Mouse (Mus musculus): ENCODE measurements around the gene Acrbp. TPM values are rescaled to one million over a fixed set of nuclear protein-coding genes. Genes with fewer than 3 reads are reported as not detected.

Gene Acrbp
- total and polyA plus RNA-seq, 2 experiments from 2014 or later: 10.5 to 12.2 TPM

GRCm38 (mm10) chr6:125039533-125040153, 9.8 kb upstream of the Acrbp start, which contains the start of gene Ing4:
Gene Ing4 (plus strand): TSS chr6:125039760.
- Histone ChIP-seq H3K4me1 (ENCODE audit: insufficient read depth, low read length) (0 out of 2 replicates have a peak, but pooled peaks cover 5% of the 10 kb centered on the region), H3K27me3 (ENCODE audit: insufficient read depth, low read length) (no peaks in the 10 kb centered on the region), H3K4me3 (ENCODE audit: low read length) (peak within 1 kb of the TSS; percentile 78), H3K36me3 (ENCODE audit: insufficient read depth, low read length) (peaks cover 32% of the 10 kb centered on the region), H3K4me2 (ENCODE audit: low read depth, low read length) (peak within 1 kb of the TSS; percentile 90), H3K27ac (peak within 1 kb of the TSS; percentile 79), H3K9ac (replicated peaks; ENCODE audit: low read length) (peak within 1 kb of the TSS; percentile 60), H3K9me3 (ENCODE audit: low read length) (no peaks in the 10 kb centered on the region)
- TF ChIP-seq CTCF (IDR thresholded peaks at IDR 0.05; ENCODE audit: low read depth): no peak
- DNase-seq (ENCODE audit: low spot score) (peak; percentile 99), ATAC-seq (peak; percentile 98)
- WGBS: under 1% methylated on average over 26 of the region's 26 CpGs

GRCm38 (mm10) chr6:125040221-125040620, 9.3 kb upstream of the Acrbp start:
- peak overlapping the region; percentile 90 for H3K4me2 ChIP-seq (ENCODE audit: low read depth, low read length)
- peak overlapping the region; percentile 78 for H3K4me3 ChIP-seq (ENCODE audit: low read length)
- no peaks in the 10 kb centered on the region for H3K27me3 ChIP-seq (ENCODE audit: insufficient read depth, low read length)
- 27% methylated on average over 7 of the region's 7 CpGs for WGBS
- H3K27ac ChIP-seq: peak overlapping the region; percentile 79; the same call in 1 of the 2 replicates
- H3K36me3 ChIP-seq (ENCODE audit: insufficient read depth, low read length): peaks cover 29% of the 10 kb centered on the region
- 0 out of 2 replicates have a peak, but pooled peaks cover 5% of the 10 kb centered on the region for H3K4me1 ChIP-seq (ENCODE audit: insufficient read depth, low read length)
- peak overlapping the region; percentile 60 for H3K9ac ChIP-seq (replicated peaks; ENCODE audit: low read length)
- DNase-seq (ENCODE audit: low spot score) (no peak), ATAC-seq (no peak)
- TF ChIP-seq CTCF (IDR thresholded peaks at IDR 0.05; ENCODE audit: low read depth): no peak
- no peaks in the 10 kb centered on the region for H3K9me3 ChIP-seq (ENCODE audit: low read length)

- Histone ChIP-seq H3K4me1 (ENCODE audit: insufficient read depth, low read length) (0 out of 2 replicates have a peak, but pooled peaks cover 5% of the 10 kb centered on the region), H3K9me3 (ENCODE audit: low read length) (no peaks in the 10 kb centered on the region), H3K27me3 (ENCODE audit: insufficient read depth, low read length) (no peaks in the 10 kb centered on the region), H3K9ac (replicated peaks; ENCODE audit: low read length) (no peak overlapping the region), H3K4me2 (ENCODE audit: low read depth, low read length) (no peak overlapping the region), H3K27ac (no peak overlapping the region), H3K4me3 (ENCODE audit: low read length) (no peak overlapping the region), H3K36me3 (ENCODE audit: insufficient read depth, low read length) (peaks cover 26% of the 10 kb centered on the region)
- no peak for TF ChIP-seq CTCF (IDR thresholded peaks at IDR 0.05; ENCODE audit: low read depth)
- WGBS: 91% methylated on average over 7 of the region's 7 CpGs
- ATAC-seq: no peak
- DNase-seq (ENCODE audit: low spot score): no peak
Measured at GRCm38 (mm10) chr6:125041047-125041446, 8.4 kb upstream of the Acrbp start.

DNA sequence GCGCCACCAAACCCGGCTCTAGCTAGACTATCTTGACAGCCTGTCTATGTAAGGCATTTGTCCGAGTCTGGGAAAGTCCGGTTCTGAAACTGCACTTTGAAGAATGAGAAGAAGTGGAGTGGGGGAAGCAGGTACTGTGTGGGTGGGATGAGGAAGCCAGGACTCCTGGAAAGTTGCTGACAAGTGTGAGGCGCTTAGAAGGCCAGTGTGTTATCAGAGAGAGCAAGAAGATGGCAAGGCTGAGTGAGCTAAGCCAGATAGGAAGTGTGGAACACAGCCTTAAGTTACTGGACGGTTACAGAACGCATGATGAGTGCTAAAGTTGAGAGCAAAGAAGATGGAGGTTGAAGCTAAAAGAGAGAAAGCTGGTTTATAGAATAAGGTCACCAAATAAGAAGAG, 7.4 kb upstream of the Acrbp start:
- Histone ChIP-seq H3K4me2 (ENCODE audit: low read depth, low read length) (no peak overlapping the region), H3K9me3 (ENCODE audit: low read length) (no peaks in the 10 kb centered on the region), H3K9ac (replicated peaks; ENCODE audit: low read length) (no peak overlapping the region), H3K27me3 (ENCODE audit: insufficient read depth, low read length) (no peaks in the 10 kb centered on the region), H3K27ac (no peak overlapping the region), H3K36me3 (ENCODE audit: insufficient read depth, low read length) (peaks cover 22% of the 10 kb centered on the region), H3K4me1 (ENCODE audit: insufficient read depth, low read length) (0 out of 2 replicates have a peak, but pooled peaks cover 5% of the 10 kb centered on the region), H3K4me3 (ENCODE audit: low read length) (no peak overlapping the region)
- 96% methylated on average over 7 of the region's 7 CpGs for WGBS
- ATAC-seq: no peak
- TF ChIP-seq CTCF (IDR thresholded peaks at IDR 0.05; ENCODE audit: low read depth): no peak
- no peak for DNase-seq (ENCODE audit: low spot score)

GRCm38 (mm10) chr6:125046691-125047090, 2.8 kb upstream of the Acrbp start:
- Histone ChIP-seq H3K9ac (replicated peaks; ENCODE audit: low read length) (no peak overlapping the region), H3K4me2 (ENCODE audit: low read depth, low read length) (no peak overlapping the region), H3K9me3 (ENCODE audit: low read length) (no peaks in the 10 kb centered on the region), H3K27me3 (ENCODE audit: insufficient read depth, low read length) (no peaks in the 10 kb centered on the region), H3K36me3 (ENCODE audit: insufficient read depth, low read length) (peaks cover 49% of the 10 kb centered on the region), H3K4me1 (ENCODE audit: insufficient read depth, low read length) (no peaks in the 10 kb centered on the region), H3K27ac (no peak overlapping the region), H3K4me3 (ENCODE audit: low read length) (no peak overlapping the region)
- DNase-seq (ENCODE audit: low spot score): peak; percentile 92
- WGBS: 26% methylated on average over 5 of the region's 5 CpGs
- peak; percentile 96 for TF ChIP-seq CTCF (IDR thresholded peaks at IDR 0.05; ENCODE audit: low read depth)
- ATAC-seq: peak; percentile 79

DNA sequence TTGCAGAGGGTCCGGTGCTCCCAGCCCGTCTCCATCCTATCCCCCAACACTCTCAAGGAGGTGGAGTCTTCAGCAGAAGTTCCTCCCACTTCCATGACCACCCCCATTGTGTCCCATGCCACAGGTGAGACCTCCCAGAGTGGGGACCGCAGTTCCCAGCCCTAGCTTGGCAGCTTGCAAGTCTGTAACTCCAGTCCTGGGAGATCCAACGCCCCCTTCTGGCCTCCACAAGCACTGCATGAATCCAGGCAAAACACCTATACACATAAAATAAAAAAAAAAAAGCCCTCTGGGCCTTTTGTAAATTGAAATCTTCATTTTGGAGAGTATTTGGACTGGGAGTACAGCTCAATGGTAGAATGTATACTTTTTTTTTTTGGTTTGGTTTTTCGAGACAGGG, 1.7 kb downstream of the Acrbp start:
- no peak for DNase-seq (ENCODE audit: low spot score)
- 66% methylated on average over 5 of the region's 5 CpGs for WGBS
- H3K36me3 ChIP-seq (ENCODE audit: insufficient read depth, low read length): peaks cover 40% of the 10 kb centered on the region; the same call in 1 of the 2 replicates

DNA sequence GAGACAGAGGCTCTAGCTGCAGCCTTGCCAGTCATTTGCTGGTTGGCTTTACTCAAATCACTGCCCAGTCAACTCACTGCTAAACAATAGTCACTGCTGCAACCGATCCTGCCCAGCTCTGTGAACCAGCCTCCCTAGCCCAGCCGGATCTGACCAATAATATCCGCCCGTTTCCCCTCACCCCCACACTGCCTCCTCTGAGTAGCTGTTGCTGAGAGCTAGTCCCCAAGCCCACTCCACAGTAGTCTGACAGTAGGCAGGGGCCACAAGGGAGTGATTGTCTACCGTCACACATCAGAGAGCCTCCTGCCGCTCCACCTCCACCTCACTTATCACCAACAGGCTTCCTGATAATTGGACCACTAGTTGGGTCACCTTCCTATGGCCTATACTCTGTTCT, 12.0 kb downstream of the Acrbp start:
- Histone ChIP-seq H3K27ac (no peak overlapping the region), H3K4me3 (ENCODE audit: low read length) (no peak overlapping the region), H3K27me3 (ENCODE audit: insufficient read depth, low read length) (no peaks in the 10 kb centered on the region), H3K9me3 (ENCODE audit: low read length) (no peaks in the 10 kb centered on the region), H3K36me3 (ENCODE audit: insufficient read depth, low read length) (no peaks in the 10 kb centered on the region), H3K4me2 (ENCODE audit: low read depth, low read length) (no peak overlapping the region), H3K9ac (replicated peaks; ENCODE audit: low read length) (no peak overlapping the region), H3K4me1 (ENCODE audit: insufficient read depth, low read length) (no peaks in the 10 kb centered on the region)
- ATAC-seq: peak; percentile 73
- DNase-seq (ENCODE audit: low spot score): no peak
- TF ChIP-seq CTCF (IDR thresholded peaks at IDR 0.05; ENCODE audit: low read depth): no peak
- 30% methylated on average over 6 of the region's 6 CpGs for WGBS

More for the DNA sequence above, 1.7 kb downstream of the Acrbp start:
- no peak overlapping the region for H3K4me3 ChIP-seq (ENCODE audit: low read length)
- no peak overlapping the region for H3K4me2 ChIP-seq (ENCODE audit: low read depth, low read length)
- peak; percentile 48 for TF ChIP-seq CTCF (IDR thresholded peaks at IDR 0.05; ENCODE audit: low read depth)
- H3K9ac ChIP-seq (replicated peaks; ENCODE audit: low read length): no peak overlapping the region
- no peaks in the 10 kb centered on the region for H3K4me1 ChIP-seq (ENCODE audit: insufficient read depth, low read length)
- H3K27me3 ChIP-seq (ENCODE audit: insufficient read depth, low read length): no peaks in the 10 kb centered on the region
- no peak overlapping the region for H3K27ac ChIP-seq
- ATAC-seq: no peak
- H3K9me3 ChIP-seq (ENCODE audit: low read length): no peaks in the 10 kb centered on the region

Data from hindbrain, postnatal 0 days (tissue).